Mouse (Mus musculus): ENCODE results near the gene Ddx18.
A peak's percentile ranks its signal among the peaks of the same experiment; 100 is the strongest.

Ddx18 gene

GRCm38 (mm10) chr1:121567521-121568489 lies at the start of gene Ddx18:
TSS of gene Ddx18 (minus strand) at chr1:121567989.
- peak; percentile 99 for DNase-seq

GRCm38 (mm10) chr1:121608000-121608399 lies 40.2 kb upstream of the Ddx18 start:
- DNase-seq: peak; percentile 56

- no peak for DNase-seq
Observed at GRCm38 (mm10) chr1:121605118-121605517, 37.3 kb upstream of the Ddx18 start.

DNA sequence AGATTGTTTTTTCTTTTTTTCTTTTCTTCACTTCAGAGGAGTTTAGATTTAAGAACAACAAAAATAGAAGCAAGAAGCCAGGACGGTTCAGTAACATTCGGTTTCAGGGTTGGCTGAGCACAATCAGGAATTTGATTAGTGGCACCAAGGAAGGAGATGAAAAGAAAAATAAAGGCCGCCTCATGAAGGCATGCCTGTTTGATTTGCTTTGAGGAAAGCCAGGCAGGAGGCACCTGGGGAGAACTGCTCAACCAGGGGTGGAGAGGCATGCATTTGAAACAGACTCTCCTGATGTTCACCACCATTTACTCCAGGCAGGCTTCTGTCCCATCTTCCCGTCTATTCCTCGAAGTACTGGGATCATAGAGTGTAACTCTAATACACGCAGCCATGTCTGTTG lies 34.1 kb upstream of the Ddx18 start:
- DNase-seq: no peak

DNA sequence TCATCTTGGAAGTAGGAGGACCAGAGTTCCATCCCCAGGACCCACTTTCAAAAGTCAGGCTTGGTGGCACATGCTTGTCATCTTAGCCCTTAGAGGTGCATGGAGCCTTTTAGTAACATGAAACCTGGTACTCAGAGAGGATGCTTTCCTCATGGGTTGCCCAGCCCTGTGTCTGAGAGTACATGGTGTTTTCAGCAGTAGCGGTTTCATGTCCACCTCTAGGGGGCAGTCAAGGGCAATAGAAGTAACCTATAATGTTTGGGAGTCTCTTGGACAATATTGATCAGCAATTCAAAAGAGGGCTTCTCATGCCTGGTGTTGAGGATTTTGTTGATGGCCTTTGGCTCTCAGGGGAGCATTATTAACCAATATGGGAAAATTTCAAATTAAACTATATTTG lies 33.3 kb upstream of the Ddx18 start:
- DNase-seq: no peak

- no peak for DNase-seq
Observed at GRCm38 (mm10) chr1:121598421-121598820, 30.6 kb upstream of the Ddx18 start.

DNA sequence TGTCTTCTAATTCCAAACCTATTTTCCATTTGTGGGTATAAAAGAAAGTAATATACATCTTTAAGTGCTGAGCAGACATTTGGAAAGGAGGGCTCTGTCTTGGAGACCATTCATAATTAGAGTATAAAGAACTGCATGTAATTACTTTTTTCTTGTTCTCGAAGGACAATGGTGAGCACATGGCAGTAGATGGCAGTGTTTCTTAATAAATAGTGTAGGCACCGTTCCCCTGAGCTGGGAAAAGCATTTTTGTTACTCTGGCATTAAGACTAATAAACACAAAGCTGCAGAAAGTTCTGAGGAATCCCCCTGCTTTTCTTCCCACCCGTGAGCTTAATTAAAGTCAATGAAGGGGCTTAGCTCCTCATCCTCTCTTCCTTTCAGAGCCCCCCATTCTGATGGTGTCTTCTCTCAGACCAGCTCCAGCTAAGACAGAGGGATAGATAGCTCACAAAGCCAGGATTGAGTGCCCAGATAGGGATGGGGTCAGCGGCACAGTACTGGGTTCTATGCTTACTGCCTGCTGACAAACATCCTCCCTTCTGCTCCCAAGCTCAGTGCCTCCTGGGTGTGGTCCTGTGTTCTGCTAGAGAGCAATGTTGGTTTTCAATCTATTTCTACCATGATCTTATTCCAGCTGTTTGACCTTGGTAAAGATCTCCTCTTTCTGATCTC lies 29.3 kb upstream of the Ddx18 start:
- no peak for DNase-seq

GRCm38 (mm10) chr1:121584838-121585237 lies 17.0 kb upstream of the Ddx18 start:
- no peak for DNase-seq

DNA sequence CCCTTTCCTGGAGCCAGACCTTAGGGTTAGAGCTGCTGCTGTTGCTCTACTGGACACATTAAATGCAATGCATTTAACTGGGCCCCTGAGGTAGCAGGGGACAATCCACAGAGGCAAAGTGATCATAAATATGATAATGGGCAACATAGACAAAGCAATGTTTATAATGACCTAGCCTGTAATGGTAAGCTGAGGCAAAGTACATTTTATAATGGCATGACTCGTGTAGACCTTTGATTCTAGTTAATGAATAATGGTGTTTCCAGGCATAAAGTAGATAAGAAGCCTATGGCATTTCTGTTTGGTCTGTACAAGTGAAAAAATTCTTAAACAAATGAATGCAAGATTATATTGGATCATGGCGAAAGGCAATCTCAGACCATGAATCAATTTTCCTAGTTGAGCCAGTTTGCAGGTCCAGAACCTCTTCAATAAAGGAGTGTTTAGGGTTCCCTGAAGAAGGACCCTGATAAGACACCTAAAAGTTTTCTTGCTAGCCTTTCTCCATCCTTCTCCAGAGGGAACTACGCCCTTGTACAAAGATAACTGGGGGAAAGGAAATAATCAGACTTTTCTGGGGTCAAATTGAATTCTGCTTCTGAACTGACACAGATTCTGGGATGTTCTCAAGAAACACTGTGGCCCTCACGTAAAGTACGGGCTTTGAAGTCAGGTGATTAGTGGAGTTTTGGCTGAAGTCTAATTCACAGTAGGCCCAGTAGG lies 13.5 kb upstream of the Ddx18 start:
- DNase-seq: no peak

DNA sequence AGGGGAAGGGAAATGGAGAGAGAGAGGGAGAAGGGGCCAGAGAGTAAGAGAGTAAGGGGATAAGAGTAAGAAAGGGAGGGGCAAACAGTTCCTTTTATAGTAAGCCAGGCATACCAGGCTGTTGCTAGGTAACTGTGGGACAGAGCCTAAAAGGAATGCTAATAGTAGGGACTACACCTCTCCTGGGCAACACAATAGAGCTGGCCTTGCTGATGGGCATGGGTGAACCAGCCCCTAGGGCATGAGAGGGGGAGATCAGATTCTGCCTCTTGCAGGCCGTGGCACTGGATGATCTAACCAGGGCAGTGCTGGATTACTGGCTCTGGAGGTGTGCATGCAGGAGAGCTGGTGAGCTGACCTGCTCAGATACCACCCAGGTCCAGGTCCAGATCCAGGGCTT lies 9.7 kb upstream of the Ddx18 start:
- peak; percentile 84 for DNase-seq

DNA sequence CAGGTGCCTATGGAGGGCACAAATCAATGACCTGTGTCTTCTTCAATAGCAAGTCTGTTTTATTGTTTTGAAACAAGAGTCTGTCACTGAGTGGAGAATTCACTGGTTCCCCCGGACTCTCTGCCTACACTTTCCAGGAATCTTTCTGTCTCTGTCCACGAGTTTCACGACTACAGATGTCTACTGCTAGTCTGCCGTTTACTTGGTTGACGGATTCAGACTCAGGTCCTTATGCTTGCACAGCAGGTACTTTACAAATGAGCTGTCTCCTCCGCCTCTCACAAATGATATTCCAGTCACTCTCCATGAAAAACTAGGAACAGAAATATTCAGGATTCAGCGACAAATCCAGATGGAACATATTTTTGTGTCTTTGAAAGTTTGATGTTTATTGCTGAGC lies 2.7 kb upstream of the Ddx18 start:
- DNase-seq: no peak

DNA sequence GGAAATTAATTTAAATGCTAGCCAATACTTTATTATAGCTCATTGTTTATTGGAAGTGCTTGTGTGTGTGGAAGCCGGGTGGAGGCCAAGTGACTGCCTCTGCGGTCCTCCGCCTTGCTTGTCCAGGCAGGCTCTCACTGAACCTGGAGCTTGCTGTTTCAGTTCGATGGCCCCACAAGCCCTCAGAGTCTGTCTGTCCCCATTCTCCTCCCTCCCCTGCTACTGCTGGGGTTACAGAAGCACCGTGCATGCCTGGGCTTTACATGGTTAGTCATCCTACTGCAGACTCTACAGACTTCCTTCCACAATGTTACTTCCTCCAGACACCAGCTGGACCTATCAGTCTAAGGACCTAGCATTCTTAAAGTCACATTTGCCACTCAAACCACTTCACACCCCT lies 9.9 kb downstream of the Ddx18 start:
- peak; percentile 95 for DNase-seq

DNA sequence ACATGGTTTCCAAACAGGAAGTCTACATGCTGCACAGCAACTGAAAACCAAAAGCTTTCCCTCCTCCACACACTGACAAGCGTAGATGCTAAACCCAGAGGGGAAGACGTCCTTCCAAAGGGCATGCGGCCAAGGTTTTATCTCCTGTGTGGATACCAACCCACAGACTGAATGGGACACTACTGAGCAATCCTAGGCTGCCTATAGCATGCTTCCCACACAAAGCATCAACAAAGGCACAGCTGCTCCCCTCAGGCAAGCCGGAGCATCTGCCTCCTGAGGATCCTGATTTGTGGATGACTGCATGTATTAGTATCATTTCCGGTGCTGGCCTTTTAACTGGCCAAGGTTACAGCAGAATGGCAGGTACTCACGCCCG lies 16.3 kb downstream of the Ddx18 start:
- peak; percentile 73 for DNase-seq

- peak; percentile 63 for DNase-seq
Observed at GRCm38 (mm10) chr1:121550801-121551456, 16.9 kb downstream of the Ddx18 start.

DNA sequence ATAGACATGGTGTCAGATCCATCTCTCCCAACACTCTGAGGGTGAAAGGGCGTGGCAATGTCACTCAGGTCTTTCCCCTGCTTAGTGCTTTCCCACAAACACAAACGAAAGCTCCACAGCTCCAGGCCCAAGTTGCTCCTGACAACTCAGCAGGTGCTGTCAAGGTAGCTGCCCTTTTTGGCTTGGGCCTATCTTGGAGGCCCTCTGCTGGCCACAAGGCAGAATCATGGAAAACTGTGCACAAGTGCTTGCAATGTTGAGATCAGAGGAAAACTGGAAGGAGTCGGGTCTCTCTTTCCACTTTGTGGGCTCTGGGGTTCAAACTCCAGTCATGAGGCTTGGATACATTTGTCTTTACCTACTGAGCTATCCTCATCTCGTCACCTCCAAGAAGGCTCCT lies 18.3 kb downstream of the Ddx18 start:
- peak; percentile 50 for DNase-seq

GRCm38 (mm10) chr1:121548667-121549066 lies 19.1 kb downstream of the Ddx18 start:
- DNase-seq: peak; percentile 67

DNA sequence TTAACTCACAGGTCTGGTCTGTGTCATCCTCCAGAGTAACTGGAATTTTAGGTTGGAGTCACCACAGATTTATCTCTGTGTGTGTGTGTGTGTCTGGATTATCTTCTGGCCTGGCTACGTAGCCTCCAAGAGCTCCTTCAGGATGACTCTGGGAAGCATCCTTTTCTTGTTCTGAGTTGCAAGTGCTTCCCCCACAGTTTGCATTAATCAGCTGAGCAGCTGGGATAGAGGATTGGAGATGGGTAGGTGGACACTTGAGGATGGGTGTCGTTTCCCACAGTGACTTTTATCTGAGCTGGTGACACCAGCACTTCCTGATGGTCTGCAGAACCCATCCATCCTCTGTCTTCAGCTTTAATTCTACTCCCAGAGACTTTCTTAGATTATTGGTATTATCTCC lies 20.9 kb downstream of the Ddx18 start:
- peak; percentile 17 for DNase-seq

DNA sequence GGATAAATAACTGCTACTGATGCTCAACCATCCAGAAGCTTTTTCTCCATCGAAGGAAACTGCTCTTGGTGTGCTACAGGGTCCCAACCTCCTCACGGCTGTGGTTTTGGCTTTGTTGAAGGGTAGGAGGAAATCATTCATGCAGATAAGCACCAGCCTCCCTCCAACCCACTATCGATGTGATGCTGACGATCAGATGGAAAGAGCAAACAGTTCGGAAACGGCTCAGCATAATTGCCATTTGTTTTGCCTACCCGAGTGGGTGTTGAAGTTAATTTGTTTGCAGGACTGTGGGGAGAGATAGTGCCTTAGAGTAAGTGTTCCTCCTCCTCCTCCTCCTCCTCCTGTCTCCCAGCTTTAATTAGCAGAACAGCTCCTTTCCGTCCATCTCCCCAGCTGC lies 27.4 kb downstream of the Ddx18 start:
- DNase-seq: peak; percentile 46

- DNase-seq: peak; percentile 53
Observed at GRCm38 (mm10) chr1:121531439-121531838, 36.4 kb downstream of the Ddx18 start.

DNA sequence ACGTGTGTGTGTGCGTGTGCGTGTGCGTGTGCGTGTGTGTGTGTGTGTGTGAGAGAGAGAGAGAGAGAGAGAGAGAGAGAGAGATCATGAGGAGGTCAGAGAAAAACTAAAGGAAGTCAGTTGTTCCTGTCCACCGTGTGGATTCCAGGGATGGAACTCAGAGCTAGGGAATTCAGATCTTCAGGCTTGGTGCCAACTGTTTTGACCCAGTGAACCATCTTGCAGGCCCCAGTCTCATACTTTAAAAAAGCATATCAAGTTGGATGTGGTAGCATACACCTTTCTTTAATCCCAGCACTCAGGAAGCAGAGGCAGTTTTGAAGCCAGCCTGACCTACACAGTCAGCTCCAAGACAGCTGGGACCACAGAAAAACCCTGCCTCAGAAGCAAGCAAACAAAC lies 38.5 kb downstream of the Ddx18 start:
- peak; percentile 60 for DNase-seq

DNA sequence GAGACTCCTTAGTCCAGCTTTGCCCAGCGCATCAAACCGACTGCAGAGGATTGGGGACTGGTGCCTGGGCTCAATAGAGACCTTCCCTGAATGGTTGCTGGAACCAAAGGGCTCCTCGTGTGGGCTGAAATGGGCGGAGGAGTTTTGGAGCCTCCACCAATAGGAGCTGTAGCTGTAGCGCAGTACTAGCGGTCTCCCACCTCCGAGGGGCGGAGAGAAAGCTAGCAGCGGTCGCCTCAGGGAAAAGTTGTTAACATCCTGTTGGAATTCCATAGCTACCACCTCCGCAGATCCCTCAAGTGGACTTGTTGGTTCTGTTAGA lies 39.4 kb downstream of the Ddx18 start, which contains the start of gene Htr5b:
Gene Htr5b, minus strand, starts transcription at position 67 of the 322 bp plus-strand sequence.
- peak; percentile 53 for DNase-seq

GRCm38 (mm10) chr1:121527600-121528398 lies 40.0 kb downstream of the Ddx18 start:
- no peak for DNase-seq

Measured in heart, adult 11 months (tissue).